Mouse (Mus musculus) midbrain, embryonic 15.5 days (tissue): ENCODE data around the gene Arhgef25. TPM values are rescaled to one million over a fixed set of nuclear protein-coding genes. Genes with fewer than 3 reads are reported as not detected.
"Not testable (repeated sequence)": the region's sequence is repeated elsewhere in the genome, so short reads cannot be mapped to it uniquely, and the experiment has no call there.

Experiments
- ATAC-seq: fragments of 200-750 bp; cut with Nextera tagmentation; replicated peaks from 2 replicates; pipeline ENCODE4 v1.8.0; 2017; ENCODE audit warnings: moderate TSS enrichment
- H3K27ac ChIP-seq: fragments of 300-500 bp; sonication (generic); 2 replicates; pipeline ENCODE4 v1.5.1; 2015; ENCODE audit warnings: mild to moderate bottlenecking, inconsistent platforms
- H3K27me3 ChIP-seq: fragments of 300-500 bp; sonication (generic); replicated peaks from 2 replicates; pipeline ENCODE4 v1.6.1; 2015; ENCODE audit warnings: inconsistent platforms
- H3K36me3 ChIP-seq: fragments of 300-500 bp; sonication (generic); replicated peaks from 2 replicates; pipeline ENCODE4 v1.6.1; 2015; ENCODE audit warnings: inconsistent platforms
- H3K4me1 ChIP-seq: fragments of 300-500 bp; sonication (generic); 2 replicates; pipeline ENCODE4 v1.6.1; 2015; ENCODE audit warnings: inconsistent platforms
- H3K4me2 ChIP-seq: fragments of 300-500 bp; sonication (generic); 2 replicates; pipeline ENCODE4 v1.6.1; 2015; ENCODE audit warnings: inconsistent platforms, mild to moderate bottlenecking, moderate library complexity
- H3K4me3 ChIP-seq: fragments of 300-500 bp; sonication (generic); 2 replicates; pipeline ENCODE4 v1.5.1; 2015; ENCODE audit warnings: mild to moderate bottlenecking, inconsistent platforms
- H3K9ac ChIP-seq: fragments of 300-500 bp; sonication (generic); 2 replicates; pipeline ENCODE4 v1.6.1; 2015; ENCODE audit warnings: mild to moderate bottlenecking, inconsistent platforms
- H3K9me3 ChIP-seq: fragments of 300-500 bp; sonication (generic); 2 replicates; pipeline ENCODE4 v1.6.1; 2016; ENCODE audit warnings: inconsistent platforms
- WGBS: fragments of 180-500 bp; shearing (Covaris S2); methylation state at CpG from one replicate; pipeline ENCODE4 v1.1.7; 2015; ENCODE audit warnings: mixed read lengths; 5-methylcytosine and 5-hydroxymethylcytosine counted together
- polyA plus RNA-seq: library from polyadenylated mRNA; unstranded; fragments of >200 nt; fragmentation: Nextera tagmentation; extraction: Ambion mirVana; gene quantifications from 2 replicates; pipeline ENCODE4 v1.2.1, GENCODE M21; 2015

The Arhgef25 gene
- polyA plus RNA-seq, 1 experiment from 2014 or later: 20.6 TPM

- Histone ChIP-seq H3K4me3 (no peak overlapping the region), H3K9ac (no peak overlapping the region), H3K4me1 (peaks cover 18% of the 10 kb centered on the region), H3K27me3 (no peaks in the 10 kb centered on the region), H3K36me3 (peaks cover 22% of the 10 kb centered on the region; the same call in 1 of the 2 replicates), H3K27ac (no peak overlapping the region), H3K4me2 (no peak overlapping the region), H3K9me3 (no peaks in the 10 kb centered on the region)
- 85% methylated on average over 11 of the region's 11 CpGs for WGBS
- ATAC-seq: no peak
Observed at GRCm38 (mm10) chr10:127199474-127199873, 9.6 kb upstream of the Arhgef25 start.

GRCm38 (mm10) chr10:127199068-127199467 lies 9.2 kb upstream of the Arhgef25 start:
- no peak for ATAC-seq
- no peaks in the 10 kb centered on the region for H3K9me3 ChIP-seq
- H3K27me3 ChIP-seq: no peaks in the 10 kb centered on the region
- no peak overlapping the region for H3K4me3 ChIP-seq
- WGBS: 74% methylated on average over 5 of the region's 5 CpGs
- no peak overlapping the region for H3K27ac ChIP-seq
- H3K36me3 ChIP-seq: peaks cover 21% of the 10 kb centered on the region; the same call in 1 of the 2 replicates
- no peak overlapping the region for H3K4me2 ChIP-seq
- peaks cover 22% of the 10 kb centered on the region for H3K4me1 ChIP-seq
- no peak overlapping the region for H3K9ac ChIP-seq

GRCm38 (mm10) chr10:127198492-127198891 lies 8.6 kb upstream of the Arhgef25 start:
- Histone ChIP-seq H3K36me3 (peaks cover 21% of the 10 kb centered on the region; the same call in 1 of the 2 replicates), H3K9ac (no peak overlapping the region), H3K27ac (no peak overlapping the region), H3K4me2 (no peak overlapping the region), H3K27me3 (no peaks in the 10 kb centered on the region), H3K4me1 (peaks cover 22% of the 10 kb centered on the region), H3K4me3 (no peak overlapping the region), H3K9me3 (no peaks in the 10 kb centered on the region)
- no peak for ATAC-seq
- 71% methylated on average over 2 of the region's 2 CpGs for WGBS

- WGBS: 88% methylated on average over 11 of the region's 11 CpGs
- Histone ChIP-seq H3K9me3 (no peaks in the 10 kb centered on the region), H3K27ac (no peak overlapping the region), H3K9ac (no peak overlapping the region), H3K4me1 (peaks cover 22% of the 10 kb centered on the region), H3K4me2 (no peak overlapping the region), H3K36me3 (peaks cover 23% of the 10 kb centered on the region; the same call in 1 of the 2 replicates), H3K4me3 (no peak overlapping the region), H3K27me3 (no peaks in the 10 kb centered on the region)
- no peak for ATAC-seq
Observed at GRCm38 (mm10) chr10:127197505-127198110, 7.7 kb upstream of the Arhgef25 start.

GRCm38 (mm10) chr10:127197104-127197503 lies 7.2 kb upstream of the Arhgef25 start:
- 90% methylated on average over 8 of the region's 8 CpGs for WGBS
- no peaks in the 10 kb centered on the region for H3K9me3 ChIP-seq
- H3K27me3 ChIP-seq: no peaks in the 10 kb centered on the region
- no peak overlapping the region for H3K9ac ChIP-seq
- ATAC-seq: no peak
- no peak overlapping the region for H3K27ac ChIP-seq
- H3K4me2 ChIP-seq: no peak overlapping the region
- no peak overlapping the region for H3K4me3 ChIP-seq
- H3K36me3 ChIP-seq: peaks cover 23% of the 10 kb centered on the region
- H3K4me1 ChIP-seq: peaks cover 22% of the 10 kb centered on the region

GRCm38 (mm10) chr10:127196392-127196791 lies 6.5 kb upstream of the Arhgef25 start:
- Histone ChIP-seq H3K36me3 (peaks cover 20% of the 10 kb centered on the region), H3K9ac (peak overlapping the region; percentile 99; the same call in 1 of the 2 replicates), H3K9me3 (no peaks in the 10 kb centered on the region), H3K4me2 (peak overlapping the region; percentile 90), H3K27me3 (no peaks in the 10 kb centered on the region), H3K4me3 (peak overlapping the region; percentile 98), H3K27ac (peak overlapping the region; percentile 94), H3K4me1 (peaks cover 22% of the 10 kb centered on the region)
- 1% methylated on average over 5 of the region's 5 CpGs for WGBS
- ATAC-seq: peak; percentile 55

- no peaks in the 10 kb centered on the region for H3K9me3 ChIP-seq
- ATAC-seq: peak; percentile 73
- peak within 1 kb of the TSS; percentile 99 for H3K9ac ChIP-seq
- whole genome bisulfite sequencing: under 1% methylated on average over 36 of the region's 47 CpGs
- no peaks in the 10 kb centered on the region for H3K27me3 ChIP-seq
- H3K4me1 ChIP-seq: peaks cover 22% of the 10 kb centered on the region
- H3K4me2 ChIP-seq: peak within 1 kb of the TSS; percentile 90
- peaks cover 25% of the 10 kb centered on the region for H3K36me3 ChIP-seq
- H3K27ac ChIP-seq: peak within 1 kb of the TSS; percentile 94
- H3K4me3 ChIP-seq: peak within 1 kb of the TSS; percentile 98
Observed at GRCm38 (mm10) chr10:127195328-127196129, 5.6 kb upstream of the Arhgef25 start, which contains the start of gene Dtx3. TSS of gene Dtx3 (minus strand) at chr10:127195728.

GRCm38 (mm10) chr10:127194428-127195327 lies 4.8 kb upstream of the Arhgef25 start:
- Histone ChIP-seq H3K36me3 (peaks cover 25% of the 10 kb centered on the region), H3K4me2 (peak overlapping the region; percentile 90), H3K4me3 (peak overlapping the region; percentile 98), H3K27me3 (no peaks in the 10 kb centered on the region), H3K4me1 (peaks cover 26% of the 10 kb centered on the region), H3K9ac (peak overlapping the region; percentile 99), H3K27ac (peak overlapping the region; percentile 94), H3K9me3 (no peaks in the 10 kb centered on the region)
- peak; percentile 47 for ATAC-seq
- WGBS: 21% methylated on average over 22 of the region's 22 CpGs

- peaks cover 15% of the 10 kb centered on the region for H3K36me3 ChIP-seq
- H3K27ac ChIP-seq: no peak overlapping the region
- H3K4me2 ChIP-seq: no peak overlapping the region
- ATAC-seq: no peak
- 89% methylated on average over 9 of the region's 9 CpGs for WGBS
- no peaks in the 10 kb centered on the region for H3K9me3 ChIP-seq
- H3K4me3 ChIP-seq: no peak overlapping the region
- H3K9ac ChIP-seq: no peak overlapping the region
- H3K27me3 ChIP-seq: no peaks in the 10 kb centered on the region
- peaks cover 40% of the 10 kb centered on the region for H3K4me1 ChIP-seq
Observed at GRCm38 (mm10) chr10:127193011-127193410, 3.1 kb upstream of the Arhgef25 start.

- not testable (repeated sequence) for ATAC-seq, H3K4me3 ChIP-seq, H3K4me2 ChIP-seq, H3K27me3 ChIP-seq, H3K27ac ChIP-seq, H3K9ac ChIP-seq, H3K9me3 ChIP-seq
- WGBS: 71% methylated on average over 1 of the region's 1 CpGs
- Histone ChIP-seq H3K4me1 (peaks cover 49% of the 10 kb centered on the region), H3K36me3 (peaks cover 15% of the 10 kb centered on the region)
Observed at GRCm38 (mm10) chr10:127192057-127192328, 2.1 kb upstream of the Arhgef25 start.

- Histone ChIP-seq H3K4me1 (peaks cover 44% of the 10 kb centered on the region), H3K27me3 (no peaks in the 10 kb centered on the region), H3K4me2 (no peak overlapping the region), H3K36me3 (peaks cover 15% of the 10 kb centered on the region), H3K9ac (no peak overlapping the region), H3K4me3 (no peak overlapping the region), H3K27ac (no peak overlapping the region), H3K9me3 (no peaks in the 10 kb centered on the region)
- no peak for ATAC-seq
- WGBS: 75% methylated on average over 19 of the region's 19 CpGs
Observed at GRCm38 (mm10) chr10:127191191-127192056, 1.5 kb upstream of the Arhgef25 start.
